Mouse (Mus musculus): ENCODE data around the gene Ppp1r1b. TPM values are rescaled to one million over a fixed set of nuclear protein-coding genes. Genes with fewer than 3 reads are reported as not detected.

The Ppp1r1b gene
- polyA plus RNA-seq (2012; rRNA removed) (0.04 and 0.21 TPM in 2 replicates), polyA plus RNA-seq (2014; fragmentation: Nextera tagmentation; extraction: Ambion mirVana) (0.17 and 0.19 TPM in 2 replicates)

DNA sequence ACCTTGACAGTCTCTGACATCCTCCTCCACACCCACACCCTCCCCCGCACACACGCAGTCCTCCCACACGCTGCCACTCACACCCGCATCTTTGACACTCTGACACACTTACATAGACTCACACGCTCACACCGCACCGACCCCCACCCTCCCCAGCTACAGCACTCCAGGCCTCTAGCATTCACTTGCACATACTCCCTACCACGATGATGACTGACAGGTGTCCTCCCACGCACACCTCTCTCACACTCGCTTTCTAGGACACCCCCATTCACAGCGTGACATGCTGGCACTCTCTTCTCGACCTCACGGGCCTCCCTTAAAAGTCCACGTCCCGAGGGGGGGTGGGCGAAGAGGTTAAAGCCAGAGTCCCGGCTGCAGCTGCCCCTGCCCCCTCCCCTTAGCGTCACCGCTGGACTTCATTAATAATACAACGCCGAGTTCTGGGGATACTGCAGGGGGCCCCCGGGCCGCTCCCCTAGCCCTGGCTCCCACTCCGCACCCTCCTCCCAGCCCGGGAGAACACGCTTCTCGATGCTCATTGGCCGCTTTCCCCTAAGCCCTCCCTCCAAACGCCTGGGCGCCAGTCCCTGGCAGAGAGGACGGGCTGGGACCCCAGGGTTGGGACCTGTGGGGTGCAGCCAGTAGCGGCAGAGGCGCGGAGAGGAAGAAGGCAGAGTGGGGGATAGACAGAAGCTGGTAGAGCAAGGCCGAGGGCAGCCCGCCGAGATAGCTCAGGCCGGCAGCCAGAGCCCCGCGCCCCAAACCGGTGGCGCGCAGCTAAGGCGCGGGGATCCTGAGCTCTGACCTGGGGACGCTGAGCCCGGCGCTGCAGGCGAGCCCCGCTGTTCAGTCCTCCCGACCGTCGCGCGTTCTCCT lies at the start of gene Ppp1r1b:
Gene Ppp1r1b, plus strand, starts transcription at position 322 of the 879 bp plus-strand sequence.
- Histone ChIP-seq H3K4me1 (replicated peaks; ENCODE audit: control insufficient read depth in 2 of 2, insufficient read depth in 2 of 2, low read length in 1 of 2) (no peaks in the 10 kb centered on the region), H3K9ac (replicated peaks) (no peak within 1 kb of the TSS), H3K36me3 (replicated peaks; ENCODE audit: control insufficient read depth, insufficient read depth, low read depth) (no peaks in the 10 kb centered on the region), H3K27ac (no peak within 1 kb of the TSS), H3K4me2 (ENCODE audit: low read depth) (peak within 1 kb of the TSS; percentile 45), H3K9me3 (ENCODE audit: control insufficient read depth, low read length) (no peaks in the 10 kb centered on the region), H3K4me3 (ENCODE audit: insufficient read depth in 1 of 2, low read depth in 2 of 2, low read length in 2 of 2) (peak within 1 kb of the TSS in 1 of 2 experiments; percentile 29; a peak in 2 of 4 replicates), H3K27me3 (ENCODE audit: control insufficient read depth, insufficient read depth, low read length) (peaks cover 64% of the 10 kb centered on the region)
- TF ChIP-seq EP300 (IDR thresholded peaks at IDR 0.05; ENCODE audit: low read depth) (no peak), CTCF (IDR thresholded peaks at IDR 0.05; ENCODE audit: low read depth) (no peak)
- 1% methylated on average over 55 of the region's 55 CpGs for WGBS (ENCODE audit: insufficient replicate concordance)
- DNase-seq (ENCODE audit: low read depth in 3 of 3, low spot score in 3 of 3), result no peak
- ATAC-seq (ENCODE audit: insufficient read depth), result no peak

DNA sequence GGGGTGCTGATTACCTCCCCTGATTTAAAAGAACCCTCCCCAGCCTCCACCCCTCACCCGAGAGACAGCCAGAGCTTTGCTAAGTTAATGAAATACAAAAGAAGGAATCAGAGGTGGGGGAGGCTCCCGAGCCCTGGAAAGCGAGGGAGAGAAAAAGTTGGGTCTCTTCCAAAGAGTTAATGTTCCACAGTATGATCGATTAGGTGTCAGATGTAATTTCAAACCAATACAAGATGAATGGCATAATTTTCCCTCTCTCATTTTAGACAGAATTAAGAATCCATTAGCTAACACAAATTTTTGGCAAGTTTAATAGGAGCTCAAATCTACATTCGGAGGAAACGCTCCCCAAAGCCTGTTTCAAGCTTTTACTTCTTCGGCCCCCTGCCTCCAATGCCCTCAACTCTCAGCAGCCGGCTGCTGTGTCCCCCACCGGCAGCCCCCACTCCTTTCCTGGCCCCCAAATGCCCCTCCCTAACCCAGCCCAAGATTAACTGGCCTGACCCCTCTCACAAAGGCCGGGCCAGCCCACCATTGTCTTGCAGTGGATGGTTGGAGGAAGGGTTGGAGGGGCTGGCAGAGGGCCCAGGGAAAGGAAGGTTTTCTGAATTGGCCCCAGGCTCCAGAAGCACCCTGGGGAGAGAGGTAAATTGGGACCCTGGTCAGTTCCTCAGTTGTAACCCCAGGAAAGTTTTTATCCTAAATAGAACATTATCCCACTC lies 49.6 kb upstream of the Ppp1r1b start:
- H3K9me3 ChIP-seq (ENCODE audit: control insufficient read depth, low read length), result no peaks in the 10 kb centered on the region
- H3K4me1 ChIP-seq (replicated peaks; ENCODE audit: control insufficient read depth in 2 of 2, insufficient read depth in 2 of 2, low read length in 1 of 2), result no peaks in the 10 kb centered on the region; a peak in 1 of 4 replicates
- H3K36me3 ChIP-seq (replicated peaks; ENCODE audit: control insufficient read depth, insufficient read depth, low read depth), result no peaks in the 10 kb centered on the region
- peaks cover 38% of the 10 kb centered on the region for H3K27me3 ChIP-seq (ENCODE audit: control insufficient read depth, insufficient read depth, low read length)
- H3K4me3 ChIP-seq (ENCODE audit: insufficient read depth in 1 of 2, low read depth in 2 of 2, low read length in 2 of 2), result no peak overlapping the region
- no peak overlapping the region; the same call in 1 of the 2 replicates for H3K4me2 ChIP-seq (ENCODE audit: low read depth)
- WGBS (ENCODE audit: insufficient replicate concordance), result 21% methylated on average over 10 of the region's 10 CpGs
- ATAC-seq (ENCODE audit: insufficient read depth) (no peak), DNase-seq (ENCODE audit: low read depth in 3 of 3, low spot score in 3 of 3) (no peak)
- no peak overlapping the region for H3K27ac ChIP-seq
- no peak overlapping the region for H3K9ac ChIP-seq (replicated peaks)
- TF ChIP-seq EP300 (IDR thresholded peaks at IDR 0.05; ENCODE audit: low read depth) (no peak), CTCF (IDR thresholded peaks at IDR 0.05; ENCODE audit: low read depth) (no peak)

- Histone ChIP-seq H3K9ac (replicated peaks) (no peak overlapping the region), H3K27me3 (ENCODE audit: control insufficient read depth, insufficient read depth, low read length) (peaks cover 42% of the 10 kb centered on the region), H3K4me3 (ENCODE audit: insufficient read depth in 1 of 2, low read depth in 2 of 2, low read length in 2 of 2) (no peak overlapping the region), H3K9me3 (ENCODE audit: control insufficient read depth, low read length) (no peaks in the 10 kb centered on the region), H3K36me3 (replicated peaks; ENCODE audit: control insufficient read depth, insufficient read depth, low read depth) (no peaks in the 10 kb centered on the region), H3K4me1 (replicated peaks; ENCODE audit: control insufficient read depth in 2 of 2, insufficient read depth in 2 of 2, low read length in 1 of 2) (no peaks in the 10 kb centered on the region), H3K4me2 (ENCODE audit: low read depth) (no peak overlapping the region), H3K27ac (no peak overlapping the region)
- peak; percentile 23 to 28 (median 24) for DNase-seq (ENCODE audit: low read depth in 3 of 3, low spot score in 3 of 3)
- WGBS (ENCODE audit: insufficient replicate concordance), result 2% methylated on average over 26 of the region's 26 CpGs
- ATAC-seq (ENCODE audit: insufficient read depth), result no peak
- TF ChIP-seq EP300 (IDR thresholded peaks at IDR 0.05; ENCODE audit: low read depth), result no peak
- no peak for TF ChIP-seq CTCF (IDR thresholded peaks at IDR 0.05; ENCODE audit: low read depth)
These were observed 34.3 kb upstream of the Ppp1r1b start for GRCm38 (mm10) chr11:98313790-98314323.

- no peak for TF ChIP-seq CTCF (IDR thresholded peaks at IDR 0.05; ENCODE audit: low read depth)
- H3K27ac ChIP-seq, result no peak overlapping the region
- DNase-seq (ENCODE audit: low read depth in 3 of 3, low spot score in 3 of 3), result no peak
- no peaks in the 10 kb centered on the region for H3K4me1 ChIP-seq (replicated peaks; ENCODE audit: control insufficient read depth in 2 of 2, insufficient read depth in 2 of 2, low read length in 1 of 2)
- no peak for ATAC-seq (ENCODE audit: insufficient read depth)
- no peaks in the 10 kb centered on the region for H3K9me3 ChIP-seq (ENCODE audit: control insufficient read depth, low read length)
- H3K9ac ChIP-seq (replicated peaks), result no peak overlapping the region
- H3K36me3 ChIP-seq (replicated peaks; ENCODE audit: control insufficient read depth, insufficient read depth, low read depth), result no peaks in the 10 kb centered on the region
- peaks cover 78% of the 10 kb centered on the region for H3K27me3 ChIP-seq (ENCODE audit: control insufficient read depth, insufficient read depth, low read length)
- WGBS (ENCODE audit: insufficient replicate concordance), result 8% methylated on average over 7 of the region's 7 CpGs
- H3K4me2 ChIP-seq (ENCODE audit: low read depth), result no peak overlapping the region
- no peak overlapping the region for H3K4me3 ChIP-seq (ENCODE audit: insufficient read depth in 1 of 2, low read depth in 2 of 2, low read length in 2 of 2)
These were observed 30.7 kb upstream of the Ppp1r1b start for GRCm38 (mm10) chr11:98317479-98317878.
